Mouse (Mus musculus) hindbrain, embryonic 10.5 days (tissue): Measurements from ENCODE around the gene Klc2. TPM values are rescaled to one million over a fixed set of nuclear protein-coding genes. Genes with fewer than 3 reads are reported as not detected.

Experiments
- DNase-seq: peaks from one replicate; pipeline ENCODE4 v3.0.0-alpha.2; 2017; ENCODE audit warnings: low spot score
- H3K27ac ChIP-seq: fragments of 300-500 bp; sonication (generic); 2 replicates; pipeline ENCODE4 v1.5.1; 2016; ENCODE audit warnings: mild to moderate bottlenecking, moderate library complexity
- H3K27me3 ChIP-seq: fragments of 300-500 bp; sonication (generic); 2 replicates; pipeline ENCODE4 v1.6.1; 2016; ENCODE audit warnings: mild to moderate bottlenecking; ENCODE audit not compliant: poor library complexity, insufficient read depth, severe bottlenecking
- H3K36me3 ChIP-seq: fragments of 300-500 bp; sonication (generic); 2 replicates; pipeline ENCODE4 v1.6.1; 2016; ENCODE audit warnings: mild to moderate bottlenecking, moderate library complexity
- H3K4me1 ChIP-seq: fragments of 300-500 bp; sonication (generic); replicated peaks from 2 replicates; pipeline ENCODE4 v1.6.1; 2016; ENCODE audit warnings: mild to moderate bottlenecking
- H3K4me3 ChIP-seq: fragments of 300-500 bp; sonication (generic); 2 replicates; pipeline ENCODE4 v1.5.1; 2016; ENCODE audit warnings: mild to moderate bottlenecking, moderate library complexity
- H3K9me3 ChIP-seq: fragments of 300-500 bp; sonication (generic); 2 replicates; pipeline ENCODE4 v1.6.1; 2016; ENCODE audit warnings: mild to moderate bottlenecking, moderate library complexity
- WGBS: fragments of 180-500 bp; shearing (Covaris S2); methylation state at CpG from one replicate; pipeline ENCODE4 v1.1.7; 2016; 5-methylcytosine and 5-hydroxymethylcytosine counted together
- polyA plus RNA-seq: library from polyadenylated mRNA; unstranded; fragments of >200 nt; fragmentation: Nextera tagmentation; extraction: Ambion mirVana; gene quantifications from 2 replicates; pipeline ENCODE4 v1.2.1, GENCODE M21; 2016

The Klc2 gene
- polyA plus RNA-seq, 1 experiment from 2014 or later: 45.8 TPM

DNA sequence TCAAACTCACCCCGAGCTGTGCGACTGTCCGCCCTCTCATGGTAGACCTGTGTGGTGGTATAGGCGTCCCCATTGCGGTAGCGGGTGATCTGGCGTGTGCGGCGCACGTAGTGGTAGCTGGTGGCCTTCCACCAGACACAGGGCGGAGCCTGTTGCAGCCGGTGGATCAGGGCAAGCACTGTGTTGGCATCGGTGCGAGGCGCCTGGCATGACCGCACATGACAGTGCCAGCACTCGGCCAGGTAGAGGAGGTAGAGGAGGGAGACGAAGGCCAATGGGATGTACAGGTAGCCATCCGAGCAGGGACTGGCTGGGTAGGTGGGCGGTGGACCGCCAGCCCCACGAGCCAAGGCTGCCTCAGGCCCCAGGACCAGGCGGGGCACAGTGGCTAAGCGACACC lies 35.8 kb downstream of the Klc2 start:
- Histone ChIP-seq H3K4me1 (peaks cover 18% of the 10 kb centered on the region), H3K9me3 (no peaks in the 10 kb centered on the region), H3K27me3 (peaks cover 70% of the 10 kb centered on the region), H3K4me3 (no peak overlapping the region), H3K27ac (no peak overlapping the region), H3K36me3 (no peaks in the 10 kb centered on the region)
- DNase-seq: no peak
- 65% methylated on average over 24 of the region's 24 CpGs for WGBS

DNA sequence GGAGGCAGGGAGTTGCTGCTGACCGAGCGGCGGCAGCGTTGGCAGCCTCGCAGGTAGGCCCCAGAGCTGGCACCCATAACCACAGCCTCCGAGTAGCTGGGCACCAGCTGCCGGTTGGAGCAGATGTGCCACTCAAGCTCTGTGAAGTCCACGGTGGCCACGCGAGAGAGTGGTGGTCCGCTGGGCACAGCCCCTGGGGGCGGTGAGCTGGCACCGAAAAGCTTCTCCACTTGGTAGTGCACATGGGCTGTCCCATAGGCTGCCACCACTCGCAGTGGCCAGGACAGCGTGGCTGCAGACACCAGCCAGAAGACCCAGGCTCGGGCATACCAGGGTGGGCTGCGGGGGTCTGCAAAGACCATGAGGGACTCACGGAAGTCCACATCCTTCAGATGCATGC lies 36.4 kb downstream of the Klc2 start:
- no peaks in the 10 kb centered on the region for H3K9me3 ChIP-seq
- 71% methylated on average over 18 of the region's 18 CpGs for WGBS
- peaks cover 13% of the 10 kb centered on the region for H3K4me1 ChIP-seq
- H3K4me3 ChIP-seq: no peak overlapping the region
- no peaks in the 10 kb centered on the region for H3K36me3 ChIP-seq
- no peak overlapping the region for H3K27ac ChIP-seq
- no peak for DNase-seq
- peaks cover 70% of the 10 kb centered on the region for H3K27me3 ChIP-seq

DNA sequence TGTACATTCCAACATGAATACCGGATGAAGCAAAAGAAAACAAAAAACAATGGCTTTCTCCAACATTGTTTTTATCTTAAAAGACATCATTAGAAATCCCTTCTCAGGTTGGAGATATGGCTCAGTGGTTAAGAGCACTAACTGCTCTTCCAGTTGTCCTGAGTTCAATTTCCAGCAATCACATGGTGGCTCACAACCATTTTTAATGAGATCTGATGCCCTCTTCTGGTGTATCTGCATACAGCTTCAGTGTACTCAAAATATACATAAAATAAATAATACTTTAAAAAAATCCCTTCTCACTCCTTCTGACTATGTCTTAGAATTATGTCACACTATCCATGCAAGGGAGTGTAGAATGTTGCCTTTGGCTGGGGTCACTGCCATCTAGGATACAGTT lies 39.1 kb downstream of the Klc2 start:
- H3K27ac ChIP-seq: no peak overlapping the region

DNA sequence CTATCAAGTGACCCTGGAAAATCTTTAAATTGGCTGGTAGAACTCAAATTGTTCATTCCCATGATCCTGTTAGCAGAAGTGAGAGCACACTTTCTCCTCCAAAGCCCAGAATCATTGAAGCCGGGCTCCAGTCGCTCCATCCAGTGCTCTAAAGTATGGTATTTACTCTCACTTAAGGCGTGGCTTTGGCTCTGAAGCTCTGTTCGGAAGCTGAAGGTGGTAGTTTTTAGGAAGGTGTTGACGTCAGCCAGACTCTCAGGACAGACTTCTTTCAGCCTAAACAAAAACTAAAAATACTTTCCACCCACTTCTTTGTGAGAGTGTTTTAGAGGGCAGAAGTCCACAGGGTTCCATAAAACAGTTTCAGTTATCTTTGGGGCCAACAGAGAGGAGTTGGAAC lies 44.8 kb downstream of the Klc2 start:
- Histone ChIP-seq H3K27me3 (peaks cover 45% of the 10 kb centered on the region), H3K4me3 (no peak overlapping the region), H3K27ac (no peak overlapping the region), H3K36me3 (no peaks in the 10 kb centered on the region), H3K4me1 (peaks cover 45% of the 10 kb centered on the region), H3K9me3 (no peaks in the 10 kb centered on the region)
- DNase-seq: no peak
- 48% methylated on average over 5 of the region's 5 CpGs for WGBS

More for the DNA sequence above, 39.1 kb downstream of the Klc2 start:
- no peak for DNase-seq
- no peak overlapping the region for H3K4me3 ChIP-seq
- H3K27me3 ChIP-seq: peaks cover 52% of the 10 kb centered on the region
- no peaks in the 10 kb centered on the region for H3K36me3 ChIP-seq
- WGBS: 96% methylated on average over 1 of the region's 1 CpGs
- H3K9me3 ChIP-seq: no peaks in the 10 kb centered on the region
- no peaks in the 10 kb centered on the region for H3K4me1 ChIP-seq

DNA sequence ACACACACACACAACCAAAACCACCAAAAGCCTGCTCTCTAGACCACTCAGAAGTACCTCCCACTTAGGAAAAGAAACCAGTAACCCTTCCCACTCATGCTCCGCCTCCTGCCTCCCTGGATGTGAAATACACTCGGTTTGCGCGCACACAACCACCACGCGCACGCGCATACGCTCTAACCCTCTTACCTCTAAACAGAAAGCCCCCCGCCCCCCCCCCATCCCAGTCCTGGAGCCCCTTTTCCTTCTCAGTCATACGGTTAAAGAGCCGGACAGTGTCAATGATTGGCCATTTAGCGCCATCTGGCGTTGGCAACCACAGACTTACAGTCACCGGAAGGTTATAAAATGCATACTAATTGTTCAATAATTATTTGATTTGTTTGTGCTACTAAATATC lies 45.3 kb downstream of the Klc2 start:
- peak overlapping the region; percentile 90 for H3K27ac ChIP-seq
- H3K9me3 ChIP-seq: no peaks in the 10 kb centered on the region
- no peaks in the 10 kb centered on the region for H3K36me3 ChIP-seq
- H3K27me3 ChIP-seq: peaks cover 50% of the 10 kb centered on the region
- H3K4me3 ChIP-seq: peak overlapping the region; percentile 61
- peak; percentile 85 for DNase-seq
- peaks cover 50% of the 10 kb centered on the region for H3K4me1 ChIP-seq
- WGBS: under 1% methylated on average over 15 of the region's 15 CpGs

DNA sequence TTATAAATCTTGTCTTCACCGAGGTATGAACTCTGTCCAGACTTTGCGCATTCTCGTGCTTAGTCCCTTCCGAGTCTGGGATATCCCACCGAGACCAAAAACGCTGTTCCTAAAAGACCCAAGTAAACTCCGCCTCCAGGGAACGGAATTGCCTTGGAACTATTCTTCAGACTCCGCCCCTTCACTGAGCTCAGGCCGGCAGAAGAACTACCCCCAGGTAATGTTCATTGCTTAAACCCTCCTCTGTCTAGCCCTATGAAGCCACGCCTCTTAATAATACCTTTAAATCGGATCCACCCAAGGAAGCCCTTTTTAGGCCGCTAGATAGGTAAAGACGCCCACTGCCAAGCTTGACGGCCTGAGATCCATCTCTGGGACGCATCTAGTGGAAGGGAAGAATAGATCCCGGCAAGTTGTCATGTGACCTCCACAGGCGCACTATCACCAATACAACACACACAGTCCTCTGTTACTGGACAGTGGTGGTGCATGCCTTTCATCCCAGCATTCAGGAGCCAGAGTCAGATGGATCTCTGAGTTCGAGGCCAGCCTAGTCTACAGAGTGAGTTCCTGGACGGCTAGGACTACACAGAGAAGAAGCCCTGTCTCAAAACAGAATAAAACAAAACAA lies 45.9 kb downstream of the Klc2 start:
- H3K27me3 ChIP-seq: peaks cover 55% of the 10 kb centered on the region
- H3K4me3 ChIP-seq: peak overlapping the region; percentile 61
- no peaks in the 10 kb centered on the region for H3K9me3 ChIP-seq
- H3K4me1 ChIP-seq: peaks cover 55% of the 10 kb centered on the region
- peak overlapping the region; percentile 90 for H3K27ac ChIP-seq
- peak; percentile 49 for DNase-seq
- 3% methylated on average over 20 of the region's 20 CpGs for WGBS
- H3K36me3 ChIP-seq: no peaks in the 10 kb centered on the region

DNA sequence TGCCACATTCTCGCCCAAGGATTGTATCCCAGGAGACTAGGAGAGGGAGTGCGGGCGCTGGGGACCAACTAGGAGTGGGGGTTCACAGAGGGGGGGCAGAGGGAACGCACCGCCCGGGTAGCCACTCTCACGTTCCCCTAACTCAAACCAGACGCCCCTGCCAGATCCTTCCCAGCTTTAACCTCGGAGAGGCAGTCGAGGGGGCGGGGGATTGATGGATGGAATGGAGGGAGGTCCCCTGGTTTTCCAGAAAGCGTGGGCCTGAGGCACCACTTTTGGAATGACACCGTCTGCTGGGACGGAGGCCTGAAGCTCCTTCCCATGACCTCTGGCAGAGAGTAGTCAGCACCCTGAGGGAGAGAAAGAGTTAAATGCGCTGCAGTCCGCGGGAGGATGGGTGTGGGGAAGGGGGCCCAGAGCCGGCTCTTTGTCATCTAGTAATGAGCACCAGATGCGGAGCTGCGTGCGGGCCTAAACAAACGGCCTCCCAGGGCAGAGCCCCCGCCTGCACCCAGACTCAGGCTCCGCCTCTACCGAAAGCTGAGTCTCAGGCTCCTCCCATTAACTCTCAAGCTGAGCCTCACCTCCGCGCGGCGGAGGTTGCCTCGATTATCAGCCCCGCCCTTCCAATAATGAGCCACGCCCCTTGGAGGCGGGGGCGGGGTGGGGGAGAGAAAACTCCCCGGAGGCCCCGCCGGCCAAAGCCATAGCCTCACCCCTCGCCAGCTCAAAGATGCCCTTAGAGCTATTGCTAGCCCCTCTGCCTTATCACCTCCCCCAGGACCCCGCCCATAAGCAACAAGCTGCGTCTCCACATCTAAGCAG lies 46.6 kb downstream of the Klc2 start:
- H3K4me1 ChIP-seq: peaks cover 63% of the 10 kb centered on the region
- H3K36me3 ChIP-seq: no peaks in the 10 kb centered on the region
- WGBS: under 1% methylated on average over 40 of the region's 40 CpGs
- peak overlapping the region; percentile 61 for H3K4me3 ChIP-seq
- H3K27ac ChIP-seq: peak overlapping the region; percentile 90
- DNase-seq: peak; percentile 92
- H3K9me3 ChIP-seq: no peaks in the 10 kb centered on the region
- peaks cover 62% of the 10 kb centered on the region for H3K27me3 ChIP-seq

DNA sequence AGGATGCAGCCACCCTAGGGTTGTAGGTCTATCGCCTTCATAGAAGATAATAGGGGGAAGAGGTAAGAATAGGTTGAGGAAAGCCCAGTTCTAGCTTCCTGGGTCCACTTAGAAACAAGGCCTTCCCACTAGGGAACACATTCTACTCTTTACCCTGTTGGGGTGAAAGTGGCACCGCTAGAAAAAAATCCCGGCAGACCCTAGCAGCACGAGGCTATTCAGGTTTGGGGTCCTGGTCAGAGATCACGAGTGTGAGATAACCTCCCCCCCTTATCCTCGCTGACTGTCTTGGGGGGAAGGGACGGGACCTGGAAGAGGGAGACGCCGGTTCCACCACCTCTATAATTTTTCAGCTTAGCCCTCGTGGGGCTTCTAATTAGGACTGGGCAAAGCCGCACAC lies 47.3 kb downstream of the Klc2 start:
- H3K27me3 ChIP-seq: peaks cover 69% of the 10 kb centered on the region
- H3K9me3 ChIP-seq: no peaks in the 10 kb centered on the region
- H3K36me3 ChIP-seq: no peaks in the 10 kb centered on the region
- H3K4me3 ChIP-seq: peak overlapping the region; percentile 61
- no peak for DNase-seq
- 6% methylated on average over 11 of the region's 11 CpGs for WGBS
- H3K27ac ChIP-seq: peak overlapping the region; percentile 90
- H3K4me1 ChIP-seq: peaks cover 64% of the 10 kb centered on the region

DNA sequence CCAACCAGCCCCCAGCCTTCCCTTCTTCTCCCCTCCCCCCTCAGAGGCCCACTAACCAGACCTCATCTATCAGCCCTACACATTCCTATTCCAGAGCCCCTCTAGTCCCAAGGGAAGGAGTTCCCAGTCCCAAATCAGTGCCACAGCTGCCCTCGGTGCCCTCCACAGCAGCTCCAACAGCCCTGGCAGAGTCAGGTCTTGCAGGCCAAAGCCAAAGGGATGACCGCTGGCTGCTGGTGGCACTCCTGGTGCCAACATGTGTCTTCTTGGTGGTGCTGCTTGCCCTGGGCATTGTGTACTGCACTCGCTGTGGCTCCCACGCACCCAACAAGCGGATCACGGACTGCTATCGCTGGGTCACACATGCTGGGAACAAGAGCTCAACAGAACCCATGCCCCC lies 48.4 kb downstream of the Klc2 start:
- H3K9me3 ChIP-seq: no peaks in the 10 kb centered on the region
- H3K27me3 ChIP-seq: peaks cover 80% of the 10 kb centered on the region
- H3K27ac ChIP-seq: peak overlapping the region; percentile 90
- H3K4me1 ChIP-seq: peaks cover 69% of the 10 kb centered on the region
- no peaks in the 10 kb centered on the region for H3K36me3 ChIP-seq
- no peak for DNase-seq
- WGBS: 82% methylated on average over 7 of the region's 7 CpGs
- peak overlapping the region; percentile 61; the same call in 1 of the 2 replicates for H3K4me3 ChIP-seq

DNA sequence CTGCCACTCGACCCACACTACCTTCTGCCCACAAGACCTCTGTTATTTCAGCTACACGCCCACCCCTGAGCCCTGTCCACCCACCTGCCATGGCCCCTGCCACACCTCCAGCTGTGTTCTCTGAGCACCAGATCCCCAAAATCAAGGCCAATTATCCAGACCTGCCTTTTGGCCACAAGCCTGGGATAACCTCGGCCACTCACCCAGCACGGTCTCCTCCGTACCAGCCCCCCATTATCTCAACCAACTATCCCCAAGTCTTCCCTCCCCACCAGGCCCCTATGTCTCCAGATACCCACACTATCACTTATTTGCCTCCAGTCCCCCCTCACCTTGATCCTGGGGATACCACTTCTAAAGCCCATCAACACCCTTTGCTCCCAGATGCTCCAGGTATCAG lies 48.9 kb downstream of the Klc2 start:
- Histone ChIP-seq H3K9me3 (no peaks in the 10 kb centered on the region), H3K27me3 (peaks cover 79% of the 10 kb centered on the region), H3K27ac (peak overlapping the region; percentile 90; the same call in 1 of the 2 replicates), H3K36me3 (no peaks in the 10 kb centered on the region), H3K4me1 (peaks cover 74% of the 10 kb centered on the region), H3K4me3 (peak overlapping the region; percentile 61)
- DNase-seq: no peak
- 83% methylated on average over 5 of the region's 5 CpGs for whole genome bisulfite sequencing

DNA sequence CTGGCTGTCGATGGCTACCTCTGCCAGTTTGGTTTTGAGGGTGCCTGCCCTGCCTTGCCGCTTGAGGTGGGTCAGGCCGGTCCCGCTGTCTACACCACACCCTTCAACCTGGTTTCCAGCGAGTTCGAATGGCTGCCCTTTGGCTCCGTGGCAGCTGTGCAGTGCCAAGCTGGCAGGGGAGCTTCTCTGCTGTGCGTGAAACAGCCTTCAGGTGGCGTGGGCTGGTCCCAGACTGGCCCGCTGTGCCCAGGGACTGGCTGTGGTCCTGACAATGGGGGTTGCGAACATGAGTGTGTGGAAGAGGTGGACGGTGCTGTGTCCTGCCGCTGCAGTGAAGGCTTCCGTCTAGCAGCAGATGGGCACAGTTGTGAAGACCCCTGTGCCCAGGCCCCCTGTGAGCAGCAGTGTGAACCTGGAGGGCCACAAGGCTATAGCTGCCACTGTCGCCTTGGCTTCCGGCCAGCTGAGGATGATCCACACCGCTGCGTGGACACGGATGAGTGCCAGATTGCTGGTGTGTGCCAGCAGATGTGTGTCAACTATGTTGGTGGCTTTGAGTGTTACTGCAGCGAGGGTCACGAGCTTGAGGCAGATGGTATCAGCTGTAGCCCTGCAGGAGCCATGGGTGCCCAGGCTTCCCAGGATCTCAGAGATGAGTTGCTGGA lies 49.7 kb downstream of the Klc2 start:
- DNase-seq: no peak
- H3K4me1 ChIP-seq: peaks cover 76% of the 10 kb centered on the region

DNA sequence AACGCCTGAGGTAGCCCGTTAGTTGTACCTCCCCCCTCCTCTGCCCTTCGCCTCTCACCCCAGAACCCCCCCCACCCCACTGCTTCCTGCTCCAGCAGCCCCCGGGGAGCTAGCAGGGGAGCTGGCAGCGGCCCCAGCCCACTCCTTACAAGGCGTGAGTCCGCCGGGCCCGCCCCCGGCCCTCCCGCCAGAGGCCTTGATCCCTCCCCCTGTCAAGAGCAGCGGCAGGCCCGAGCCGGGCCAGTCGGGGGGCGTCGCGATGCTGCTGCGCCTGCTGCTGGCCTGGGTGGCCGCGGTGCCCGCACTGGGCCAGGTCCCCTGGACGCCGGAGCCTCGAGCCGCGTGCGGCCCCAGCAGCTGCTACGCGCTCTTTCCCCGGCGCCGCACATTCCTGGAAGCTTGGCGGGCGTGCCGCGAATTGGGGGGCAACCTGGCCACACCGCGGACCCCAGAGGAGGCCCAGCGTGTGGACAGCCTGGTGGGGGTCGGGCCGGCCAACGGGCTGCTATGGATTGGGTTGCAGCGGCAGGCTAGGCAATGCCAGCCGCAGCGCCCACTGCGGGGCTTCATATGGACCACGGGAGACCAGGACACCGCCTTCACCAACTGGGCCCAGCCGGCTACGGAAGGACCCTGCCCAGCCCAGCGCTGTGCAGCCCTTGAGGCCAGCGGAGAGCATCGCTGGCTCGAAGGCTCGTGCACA lies 50.3 kb downstream of the Klc2 start, which contains the start of gene Cd248:
Gene Cd248 (plus strand): TSS at position 212 of the 703 bp plus-strand sequence.
- Histone ChIP-seq H3K27me3 (peaks cover 69% of the 10 kb centered on the region), H3K27ac (peak within 1 kb of the TSS; percentile 88), H3K9me3 (no peaks in the 10 kb centered on the region), H3K4me1 (peaks cover 76% of the 10 kb centered on the region), H3K4me3 (peak within 1 kb of the TSS; percentile 61), H3K36me3 (no peaks in the 10 kb centered on the region)
- 1% methylated on average over 56 of the region's 56 CpGs for WGBS
- peak; percentile 74 for DNase-seq

More for the DNA sequence above, 49.7 kb downstream of the Klc2 start:
- Histone ChIP-seq H3K36me3 (no peaks in the 10 kb centered on the region), H3K4me3 (peak overlapping the region; percentile 61), H3K27me3 (peaks cover 71% of the 10 kb centered on the region), H3K9me3 (no peaks in the 10 kb centered on the region), H3K27ac (peak overlapping the region; percentile 88)
- 38% methylated on average over 21 of the region's 21 CpGs for WGBS
